Mouse (Mus musculus) MEL-GATA-1-ER (cell line): ENCODE results near the gene Tstd2.

ENCODE experiments used
- DNase-seq: peaks from one replicate; pipeline ENCODE4 v3.0.0-alpha.2; 2012; ENCODE audit warnings: low read depth; ENCODE audit errors: extremely low read depth

The Tstd2 gene

DNA sequence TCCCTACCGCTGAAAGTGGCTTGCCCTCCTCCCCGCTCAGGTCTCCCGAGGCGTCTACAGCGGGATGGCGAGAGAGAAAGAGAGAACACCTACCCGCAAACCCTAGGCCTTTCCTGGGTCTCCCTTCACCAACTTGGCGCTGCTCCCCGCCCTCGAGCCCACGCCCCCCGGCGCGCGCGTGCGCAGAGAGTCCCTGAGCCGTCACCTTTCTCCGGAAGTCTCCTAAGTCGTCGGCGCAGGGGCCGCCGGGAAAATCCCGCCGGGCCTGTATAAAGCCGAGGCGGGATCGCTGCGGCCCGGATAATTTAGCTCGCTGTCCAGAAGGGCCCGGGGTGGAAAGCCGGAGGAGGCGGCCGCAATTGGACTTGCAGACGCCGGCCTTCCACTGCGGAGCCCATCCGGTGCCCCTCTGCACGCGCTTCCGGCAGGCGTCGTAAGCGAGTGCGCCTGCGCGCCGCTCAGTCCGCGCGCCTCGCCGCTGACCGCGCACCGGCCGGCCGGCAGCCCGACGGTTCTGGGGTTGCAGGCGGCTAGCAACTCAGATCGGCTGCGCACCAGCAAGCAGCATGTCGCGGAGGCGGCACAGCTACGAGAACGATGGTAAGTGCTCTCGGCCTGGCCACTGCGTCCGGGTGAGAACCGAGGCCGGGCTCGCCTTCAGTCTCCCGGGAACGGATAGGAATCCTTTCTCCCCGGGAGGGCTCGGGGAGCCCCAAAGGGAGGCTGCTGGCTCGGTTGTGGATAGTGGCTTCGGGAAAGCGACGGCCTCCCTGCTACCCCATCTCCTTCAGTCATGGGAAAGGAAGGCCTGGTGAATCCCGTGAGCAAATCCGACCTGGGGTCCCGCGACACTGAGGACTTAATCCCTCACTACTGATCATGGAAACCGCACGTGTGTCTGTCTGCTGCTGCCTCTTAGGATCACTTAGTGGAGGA, at the start of gene Tstd2, which contains the start of gene Ncbp1:
Gene Tstd2, minus strand, starts transcription at position 408 of the 936 bp plus-strand sequence.
Gene Ncbp1, plus strand, starts transcription at position 327 of the 936 bp plus-strand sequence.
- DNase-seq = peak; percentile 54

DNA sequence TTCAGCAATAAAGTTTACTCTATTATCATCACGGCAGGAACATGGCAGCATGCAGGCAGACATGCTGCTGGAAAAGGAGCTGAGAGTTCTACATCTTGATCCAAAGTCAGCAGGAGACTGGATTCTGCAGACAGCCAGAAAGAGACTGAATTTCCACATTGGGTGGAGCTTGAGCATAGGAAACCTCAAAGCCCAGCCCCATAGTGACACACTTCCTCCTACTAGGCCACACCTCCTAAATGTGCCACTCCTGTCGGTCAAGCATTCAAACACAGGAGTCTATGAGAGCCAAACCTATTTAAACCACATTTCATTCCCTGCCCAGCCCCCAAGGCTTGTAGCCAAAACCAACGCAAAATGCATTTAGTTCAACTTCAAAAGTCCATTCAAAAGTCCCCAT, 48.0 kb upstream of the Tstd2 start:
- no peak for DNase-seq

DNA sequence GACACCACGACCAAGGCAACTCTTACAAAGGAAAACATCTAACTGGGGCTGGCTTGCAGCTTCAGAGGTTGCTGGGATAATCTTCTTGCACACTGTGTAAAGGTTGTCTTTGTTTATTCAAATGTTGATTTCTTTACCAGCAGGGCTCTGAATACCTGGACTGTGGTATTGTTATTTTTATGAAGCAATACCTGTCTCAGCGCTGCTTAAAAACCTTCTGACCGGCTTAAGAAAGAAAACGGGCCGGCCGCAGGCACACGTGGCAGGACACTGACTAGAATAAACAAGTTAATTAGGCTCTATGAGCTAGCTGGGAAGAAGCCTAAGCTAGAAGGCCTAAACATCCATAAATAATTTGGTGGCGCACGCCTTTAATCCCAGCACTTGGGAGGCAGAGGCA, 47.4 kb upstream of the Tstd2 start:
- DNase-seq = no peak

DNA sequence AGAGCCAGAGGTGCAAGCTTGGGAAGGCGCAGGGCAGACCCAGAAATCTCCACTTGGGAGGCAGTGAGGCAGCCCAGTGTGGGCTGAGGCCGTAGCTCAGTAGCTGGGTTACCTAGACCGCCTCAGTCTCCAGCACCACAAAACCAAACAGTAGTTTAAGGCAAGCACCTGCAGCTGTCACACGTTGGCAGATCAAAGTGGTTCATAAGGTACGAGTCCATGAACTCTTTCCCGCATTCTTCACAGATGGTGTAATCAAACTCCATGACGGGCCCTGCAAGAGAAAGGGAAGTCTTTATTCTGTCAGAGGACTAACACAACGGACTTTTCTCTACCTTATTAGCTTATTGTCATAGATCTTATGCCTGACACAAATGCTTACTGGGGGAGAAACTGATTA, 46.9 kb upstream of the Tstd2 start:
- DNase-seq = no peak

DNA sequence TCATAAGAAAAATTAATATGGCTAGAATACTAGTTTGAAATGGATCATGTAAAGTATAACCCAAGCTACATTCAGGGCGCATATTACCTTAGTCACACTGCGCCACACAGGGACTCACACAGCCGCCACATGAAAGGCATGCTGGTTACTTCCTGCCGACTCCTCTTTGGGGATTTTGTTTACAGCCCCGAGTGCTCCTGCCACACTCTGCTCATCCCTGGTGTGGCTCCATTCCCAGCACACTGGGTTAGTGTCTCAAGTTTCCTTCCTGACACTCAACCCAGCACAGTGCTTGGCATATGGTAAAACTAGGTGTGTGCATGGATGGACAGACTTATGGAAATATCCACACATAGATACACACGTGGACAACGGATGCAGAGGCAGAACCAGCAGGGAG, 43.7 kb upstream of the Tstd2 start:
- no peak for DNase-seq

DNA sequence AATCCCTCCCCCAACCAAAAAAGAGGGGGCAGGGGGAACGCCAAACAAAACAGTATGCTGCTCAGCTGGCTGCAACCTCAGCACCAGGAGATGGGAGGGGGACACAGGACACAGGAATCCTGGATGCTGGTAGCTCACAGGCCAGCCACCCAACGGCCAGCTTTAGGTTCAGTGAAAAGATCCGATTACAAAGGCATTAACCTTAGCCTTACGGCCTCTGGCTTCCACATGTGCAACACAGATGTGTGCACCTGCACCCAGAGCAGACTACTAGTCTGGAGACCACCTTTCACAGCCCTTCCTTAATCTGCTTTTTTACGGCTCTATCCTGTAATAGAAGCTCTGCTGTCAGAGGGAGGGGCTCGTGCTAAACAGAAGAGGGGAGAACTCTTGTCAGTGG, 42.7 kb upstream of the Tstd2 start:
- no peak for DNase-seq

DNA sequence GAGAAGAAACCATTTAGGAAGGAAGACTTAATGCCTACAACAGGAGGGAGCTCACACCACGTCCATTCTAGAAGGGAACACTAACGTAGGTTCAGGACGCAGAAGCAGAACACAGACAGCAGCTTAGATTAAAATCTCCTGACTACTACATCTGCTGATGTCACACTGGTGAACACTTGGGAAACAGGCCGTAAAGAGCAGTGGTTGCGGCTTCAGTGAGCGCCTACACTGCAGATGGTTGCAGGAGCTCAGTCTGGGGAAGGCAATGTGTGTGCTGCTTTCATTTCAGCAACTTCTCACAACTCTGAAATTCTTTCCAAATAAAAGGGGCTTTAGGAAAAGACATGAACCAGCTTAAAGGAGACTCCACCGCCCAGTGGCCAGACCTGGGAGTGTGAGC, 39.0 kb upstream of the Tstd2 start:
- no peak for DNase-seq

DNA sequence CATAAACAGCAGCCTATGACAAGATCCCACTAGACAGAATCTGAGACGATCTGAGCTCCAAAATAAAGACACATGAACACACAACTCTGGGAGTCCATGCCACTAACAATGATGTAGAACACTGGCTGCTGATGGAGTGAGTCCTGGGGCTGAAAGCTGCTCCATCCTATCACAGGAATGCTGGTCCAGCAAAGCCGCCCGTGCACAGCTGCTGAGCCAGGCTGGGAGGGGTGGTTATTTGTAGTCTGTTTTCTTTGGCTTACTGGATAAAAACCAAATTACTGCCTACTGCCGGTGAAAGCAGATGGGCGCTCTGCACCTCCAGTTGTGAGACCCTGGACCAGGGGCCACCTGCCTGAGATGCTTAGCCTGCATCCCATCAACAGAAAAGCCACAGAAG, 38.5 kb upstream of the Tstd2 start:
- DNase-seq = no peak

DNA sequence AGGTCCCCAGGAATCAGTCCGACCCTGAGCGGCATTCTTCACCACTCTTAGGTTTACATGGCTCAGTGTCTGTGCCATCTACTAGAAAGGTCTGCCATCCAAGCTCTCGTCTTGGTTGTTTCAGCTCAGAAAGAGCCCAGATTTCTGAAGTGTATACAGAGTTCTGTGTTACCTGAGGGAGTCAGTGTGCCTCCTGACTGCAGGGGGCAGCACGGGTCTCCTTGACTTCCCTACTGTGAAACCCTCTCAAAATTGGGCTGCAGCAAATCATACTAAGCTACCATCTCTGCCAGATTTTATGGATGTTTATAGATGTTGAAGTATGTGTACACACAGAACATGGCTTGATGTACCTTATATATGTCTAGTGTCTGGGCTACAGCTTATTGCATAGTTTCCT, 37.8 kb upstream of the Tstd2 start:
- DNase-seq = no peak

DNA sequence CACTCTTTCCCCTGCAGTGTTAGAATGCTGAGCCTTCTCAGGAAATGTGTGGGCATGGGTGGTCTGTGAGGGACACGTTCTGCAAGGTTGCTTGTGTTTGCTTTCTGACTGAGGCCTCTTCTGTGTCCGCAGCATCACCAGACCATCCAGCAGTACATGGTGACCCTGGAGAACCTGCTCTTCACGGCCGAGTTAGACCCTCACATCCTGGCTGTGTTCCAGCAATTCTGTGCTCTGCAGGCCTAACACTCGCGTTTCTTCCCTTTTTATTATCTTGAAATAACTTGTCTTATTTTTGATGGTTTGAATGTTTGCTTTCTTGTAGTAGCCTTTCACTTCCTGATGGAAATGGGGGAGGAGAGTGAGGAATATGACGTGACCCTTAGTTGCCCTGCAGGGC, 33.3 kb upstream of the Tstd2 start:
- no peak for DNase-seq

DNA sequence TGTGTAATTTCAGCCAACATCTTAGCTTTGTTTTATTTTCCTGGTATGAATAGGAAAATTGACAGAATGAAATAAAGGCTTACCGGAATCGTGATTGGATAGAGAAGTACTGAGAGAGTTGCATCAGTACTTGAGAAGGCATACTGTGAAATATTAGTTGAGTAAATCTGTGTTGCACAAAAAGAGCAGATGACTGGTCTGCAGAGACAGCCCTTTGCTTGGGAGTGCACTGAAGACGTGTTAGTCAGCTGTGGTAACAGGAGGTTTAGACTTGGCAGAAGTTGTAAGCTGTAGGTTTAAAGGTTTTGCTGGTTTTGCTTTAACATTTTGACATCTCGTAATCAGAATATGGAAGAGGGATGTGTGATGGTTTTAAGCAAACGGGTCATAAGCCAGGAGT, 27.3 kb upstream of the Tstd2 start:
- no peak for DNase-seq

DNA sequence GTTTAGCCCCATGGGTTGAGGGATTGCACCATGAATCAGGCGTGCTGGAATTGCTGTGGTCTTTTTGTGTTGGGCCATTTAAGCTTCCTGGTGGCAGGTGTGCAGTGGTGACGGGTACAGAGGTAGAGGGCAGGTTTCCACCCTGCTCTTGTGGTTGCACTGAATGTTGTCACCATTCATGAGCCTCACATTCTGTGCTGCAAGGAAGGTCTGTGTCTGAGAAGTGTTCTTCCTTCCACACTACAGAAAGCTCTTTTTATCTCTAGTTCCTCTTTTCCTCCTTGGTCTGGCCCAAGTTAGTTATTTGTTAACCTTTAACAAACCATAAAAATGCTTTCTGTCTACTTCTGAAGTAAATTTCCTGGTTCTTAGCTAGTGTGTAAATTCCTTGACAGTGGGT, 25.5 kb upstream of the Tstd2 start:
- DNase-seq = peak; percentile 62

DNA sequence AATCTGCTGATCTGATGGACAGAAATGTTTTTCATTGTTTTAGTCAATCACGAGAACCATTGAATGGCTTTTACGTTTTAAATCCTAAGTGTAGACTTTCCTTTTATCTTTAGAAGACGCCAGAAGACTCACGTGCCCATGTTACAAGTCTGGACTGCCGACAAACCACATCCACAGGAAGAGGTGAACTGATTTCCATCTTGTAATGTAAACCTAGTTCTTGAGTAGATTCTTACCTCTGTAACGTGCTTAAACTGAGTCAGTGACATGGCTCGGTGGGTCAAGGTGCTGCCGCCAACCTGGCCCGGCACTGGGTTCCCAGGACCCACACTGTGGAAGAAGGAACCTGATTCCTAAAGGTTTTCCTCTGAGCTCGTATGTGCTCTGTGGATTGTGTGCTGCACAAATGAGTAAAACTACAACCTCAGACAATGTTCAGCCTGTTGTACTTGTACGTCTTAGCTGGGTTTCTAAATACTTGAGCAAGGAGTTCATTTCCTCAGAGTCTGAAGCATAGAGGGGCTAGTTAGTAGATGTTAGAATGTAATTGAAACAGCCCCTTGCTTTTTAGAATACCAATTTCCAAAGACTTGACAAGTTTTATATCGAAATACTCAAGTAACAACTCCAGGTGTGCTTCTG, 13.5 kb upstream of the Tstd2 start:
- DNase-seq = no peak

DNA sequence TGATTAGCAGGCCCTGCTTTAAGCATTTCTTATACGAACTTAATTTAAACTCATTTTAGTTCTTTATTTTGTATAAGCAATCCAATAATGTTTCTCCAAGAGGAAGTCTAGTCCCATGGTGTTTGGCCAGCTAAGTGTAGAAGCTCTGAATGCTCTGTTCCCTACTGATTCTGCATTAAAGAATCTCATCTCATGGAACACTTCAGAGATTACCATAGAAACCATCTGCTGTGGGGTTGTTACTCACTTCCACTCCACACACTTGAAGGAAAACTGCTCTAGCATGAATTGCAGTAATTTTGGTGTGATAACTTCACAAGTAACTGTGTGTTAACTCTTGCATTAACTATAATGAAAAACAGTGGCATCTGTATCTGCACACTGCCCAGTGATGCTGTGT, 8.4 kb upstream of the Tstd2 start:
- DNase-seq = no peak

DNA sequence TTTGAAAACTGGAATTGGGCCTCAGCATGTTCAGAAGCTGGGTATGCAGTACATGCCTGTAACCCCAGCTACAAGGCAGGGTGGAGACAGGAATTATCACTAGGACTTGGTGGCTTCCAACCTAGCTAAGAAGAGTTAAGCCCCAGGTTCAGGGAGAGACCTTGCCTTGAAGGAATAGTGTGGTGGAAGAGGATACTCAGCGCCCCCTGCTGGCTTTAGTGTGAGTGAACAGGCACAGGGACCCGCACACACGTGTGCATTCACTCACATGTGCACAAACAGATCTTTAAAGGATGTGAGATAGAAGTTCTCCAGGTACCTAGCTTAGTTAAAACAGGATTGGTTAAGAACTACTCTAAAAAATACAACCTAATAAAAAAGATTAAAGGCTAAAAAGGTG, 5.8 kb upstream of the Tstd2 start:
- DNase-seq = no peak

DNA sequence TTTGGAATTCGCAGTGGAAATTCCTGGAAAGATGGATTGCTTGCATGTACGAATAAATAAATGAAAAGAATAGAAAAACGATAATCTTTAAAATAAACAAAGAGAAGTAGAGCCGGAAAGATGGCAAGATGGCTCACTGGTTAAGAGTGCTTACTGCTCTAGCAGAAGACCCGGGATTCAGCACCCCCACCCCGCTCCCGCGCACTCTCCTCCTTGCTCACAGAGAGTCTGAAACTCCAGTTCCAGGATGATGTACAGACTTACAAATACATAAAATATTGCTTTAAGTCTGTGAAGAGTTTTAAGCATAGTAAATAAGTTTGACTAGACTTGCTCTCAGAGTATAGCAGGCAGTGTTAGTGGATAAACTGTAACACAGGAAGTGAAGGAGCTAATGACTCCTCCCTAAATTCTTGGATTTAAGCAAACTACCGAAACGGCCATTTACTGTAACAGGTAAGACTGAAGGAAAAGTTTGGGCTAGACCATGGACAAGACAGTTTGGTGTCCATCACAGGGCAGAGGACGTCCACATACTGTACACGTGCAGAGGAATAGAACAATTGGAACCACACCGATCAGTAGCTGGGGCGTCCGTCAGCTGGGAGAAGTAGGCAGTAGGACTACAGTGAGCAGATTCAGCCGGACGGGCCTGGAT, 736 bp downstream of the Tstd2 start:
- peak; percentile 52 for DNase-seq

DNA sequence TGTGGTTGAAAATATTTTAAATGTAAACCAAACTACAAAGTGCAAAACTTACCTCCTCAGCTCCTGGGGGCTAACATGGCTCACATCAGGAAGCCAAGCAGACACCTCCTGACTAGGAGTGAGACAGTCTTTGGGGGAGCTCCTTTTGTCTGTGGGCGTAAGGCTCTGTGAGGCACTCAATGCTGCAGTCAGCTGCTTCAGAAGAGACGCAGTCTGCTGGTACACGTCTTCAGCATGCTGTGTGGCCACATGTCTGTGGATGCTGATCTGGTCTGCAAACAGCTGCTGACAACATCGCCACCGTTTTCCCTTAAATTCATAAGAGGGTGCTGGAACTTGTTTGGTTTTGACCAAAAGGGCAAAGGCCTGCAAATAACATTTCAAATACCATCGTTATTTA, 6.7 kb downstream of the Tstd2 start:
- DNase-seq = no peak

DNA sequence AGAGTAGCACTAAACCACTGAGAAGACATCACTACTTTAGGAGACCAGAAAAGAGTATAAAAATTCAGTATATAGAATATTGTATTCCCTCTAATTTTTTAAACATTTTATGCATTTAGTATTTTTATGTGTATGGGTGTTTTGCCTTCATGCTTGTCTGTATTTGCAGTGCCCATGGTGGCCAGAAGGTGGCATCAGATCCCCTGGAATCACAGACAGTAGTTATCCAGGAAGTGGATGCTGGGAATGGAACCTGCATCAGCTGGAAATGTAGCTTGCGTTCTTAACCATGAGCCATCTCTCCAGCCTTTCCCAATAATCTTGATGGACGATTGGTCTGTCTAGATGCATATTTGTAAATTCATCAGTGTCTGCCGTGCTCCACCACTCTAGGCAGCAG, 8.3 kb downstream of the Tstd2 start:
- no peak for DNase-seq

DNA sequence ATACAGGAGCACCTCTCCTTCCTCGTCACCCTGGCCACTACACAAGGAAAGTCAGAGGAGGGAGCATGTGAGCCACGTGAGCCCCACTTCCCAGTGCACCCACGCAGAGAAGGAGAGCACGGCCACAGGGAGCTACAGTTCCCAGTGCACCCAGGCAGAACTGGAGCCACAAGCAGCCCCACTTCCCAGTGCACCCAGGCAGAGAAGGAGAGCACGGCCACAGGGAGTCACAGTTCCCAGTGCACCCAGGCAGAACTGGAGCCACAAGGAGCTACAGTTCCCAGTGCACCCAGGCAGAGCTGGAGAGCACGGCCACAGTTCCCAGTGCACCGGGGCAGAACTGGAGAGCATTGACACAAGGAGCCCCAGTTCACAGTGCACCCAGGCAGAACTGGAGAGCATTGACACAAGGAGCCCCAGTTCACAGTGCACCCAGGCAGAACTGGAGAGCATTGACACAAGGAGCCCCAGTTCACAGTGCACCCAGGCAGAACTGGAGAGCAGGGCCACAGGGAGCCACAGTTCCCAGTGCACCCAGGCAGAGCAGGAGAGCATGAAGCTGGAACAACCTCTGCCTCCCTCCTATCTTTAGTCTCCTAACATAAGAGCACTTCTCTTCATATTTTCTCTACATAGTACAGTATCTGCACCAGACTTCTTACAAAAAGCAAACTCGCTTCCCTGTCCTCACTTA, 9.0 kb downstream of the Tstd2 start:
- DNase-seq = no peak

DNA sequence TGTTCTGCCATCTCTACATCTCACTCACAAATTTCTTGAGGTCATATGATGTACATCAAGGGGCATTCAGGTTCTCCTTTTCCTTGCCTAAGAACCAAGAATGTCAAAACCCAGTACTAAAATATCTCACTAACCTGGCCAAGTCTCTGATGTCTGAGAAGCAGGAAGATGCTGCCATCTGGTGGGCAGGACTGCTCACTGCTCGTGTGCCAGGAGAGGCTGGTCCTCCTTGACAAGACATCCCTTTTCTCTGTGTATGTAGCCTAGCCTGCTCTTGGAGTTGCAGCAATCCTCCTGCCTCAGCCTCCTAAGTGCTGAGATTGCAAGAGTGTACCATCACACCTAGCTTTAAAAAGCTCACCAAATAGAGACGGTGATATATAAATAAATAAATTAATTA, 12.0 kb downstream of the Tstd2 start:
- DNase-seq = peak; percentile 49

DNA sequence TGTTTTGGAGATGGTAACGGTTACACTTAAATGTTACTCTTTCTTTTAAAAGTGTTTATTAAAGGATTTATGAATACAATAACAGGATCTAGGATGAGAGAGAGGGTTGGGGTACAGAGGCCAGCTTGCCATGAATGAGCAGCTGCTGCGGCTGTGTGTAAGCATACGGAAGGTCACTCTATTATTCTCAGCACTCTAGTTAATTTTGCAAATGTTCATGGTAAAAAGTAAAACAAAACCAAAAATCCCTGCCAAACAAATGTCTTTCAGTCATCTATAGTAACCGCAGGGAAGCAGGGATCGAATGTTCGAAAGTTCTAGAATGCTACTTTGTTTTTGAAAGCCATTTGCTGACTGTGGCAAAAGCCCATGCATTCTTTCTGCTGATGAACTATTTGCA, 15.1 kb downstream of the Tstd2 start:
- no peak for DNase-seq

DNA sequence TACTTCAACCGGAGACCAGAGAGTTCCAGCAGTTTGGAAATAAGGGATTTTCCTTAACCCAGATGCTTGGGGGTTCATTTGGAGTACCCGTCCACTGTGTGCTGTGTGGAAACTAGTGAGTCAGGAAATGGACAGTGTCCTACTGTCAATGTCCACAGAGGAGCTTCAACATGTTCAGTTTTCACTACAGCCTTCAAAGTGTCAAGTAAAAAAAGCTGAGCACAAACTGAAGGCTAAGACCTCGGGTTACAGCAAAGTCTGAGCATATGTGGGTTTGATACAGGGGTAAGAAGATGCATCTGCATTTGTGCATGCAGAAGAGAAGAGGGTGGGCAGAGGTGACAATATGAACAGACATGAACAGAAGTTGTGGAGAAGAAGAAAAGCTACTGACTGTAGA, 17.7 kb downstream of the Tstd2 start:
- no peak for DNase-seq
